Mouse (Mus musculus) heart, postnatal 36 days (tissue): ENCODE data around the gene Casc3. TPM values are rescaled to one million over a fixed set of nuclear protein-coding genes. Genes with fewer than 3 reads are reported as not detected.

Experiments
- DNase-seq, 2 experiments: peaks; one replicate each; pipeline ENCODE4 v3.0.0; 2021 to 2022
- intact Hi-C: fragments of 180-260 bp; cut with DNase I; formaldehyde crosslinking; loops from one replicate; pipeline ENCODE4 v1.15.1; 2025
- total RNA-seq, 2 experiments: library from RNA; stranded (reverse); gene quantifications; 2 replicates each; pipeline ENCODE4 v1.2.3; 2021

Gene Casc3
- total RNA-seq, 2 experiments from 2014 or later, result 26.1 to 26.2 TPM

DNA sequence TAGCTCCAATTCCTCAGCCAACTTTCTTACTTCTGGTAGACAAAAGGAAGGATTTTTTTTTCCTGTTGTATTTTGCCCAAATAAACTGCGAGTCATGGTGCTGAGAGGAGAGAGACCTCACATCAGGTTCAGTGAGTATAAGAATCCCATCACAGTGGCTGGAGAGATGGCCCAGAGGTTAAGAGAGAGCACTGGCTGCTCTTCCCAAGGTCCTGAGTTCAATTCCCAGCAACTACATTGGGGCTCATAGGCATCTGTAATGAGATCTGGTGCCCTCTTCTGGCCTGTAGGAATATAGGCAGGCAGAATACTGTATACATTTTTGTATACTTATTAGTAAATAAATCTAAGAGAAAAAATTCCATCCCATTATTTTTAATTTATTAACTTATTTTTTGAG, 17.0 kb upstream of the Casc3 start:
- intact Hi-C loops, result loop anchor here (1.0 to 2.0 kb wide), 5 partner anchors 15 to 87 kb away; no protein-coding TSS in a partner anchor
- DNase-seq, result no peak

DNA sequence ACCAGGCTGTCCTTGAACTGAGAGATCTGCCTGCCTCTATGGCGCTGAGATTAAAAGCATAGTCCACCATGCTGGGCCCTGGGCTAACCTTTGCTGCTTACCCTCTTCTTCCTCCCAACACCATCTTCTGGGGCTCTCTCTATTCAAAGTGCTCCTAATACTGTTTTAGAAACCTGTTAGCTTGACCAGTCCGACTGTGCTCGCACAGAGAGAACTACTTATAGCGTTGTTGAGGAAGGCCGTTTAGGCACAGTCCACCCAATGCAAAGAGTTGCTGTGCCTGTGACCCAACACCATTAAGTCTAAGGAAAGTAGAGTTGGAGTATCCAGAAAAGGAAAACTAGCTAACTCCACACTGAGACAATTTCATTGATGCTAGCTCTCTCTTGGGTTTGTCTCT, 16.6 kb upstream of the Casc3 start:
- intact Hi-C loops, result loop anchor here (2.0 kb wide), 1 partner anchor 41 kb away; no protein-coding TSS in a partner anchor
- no peak for DNase-seq

DNA sequence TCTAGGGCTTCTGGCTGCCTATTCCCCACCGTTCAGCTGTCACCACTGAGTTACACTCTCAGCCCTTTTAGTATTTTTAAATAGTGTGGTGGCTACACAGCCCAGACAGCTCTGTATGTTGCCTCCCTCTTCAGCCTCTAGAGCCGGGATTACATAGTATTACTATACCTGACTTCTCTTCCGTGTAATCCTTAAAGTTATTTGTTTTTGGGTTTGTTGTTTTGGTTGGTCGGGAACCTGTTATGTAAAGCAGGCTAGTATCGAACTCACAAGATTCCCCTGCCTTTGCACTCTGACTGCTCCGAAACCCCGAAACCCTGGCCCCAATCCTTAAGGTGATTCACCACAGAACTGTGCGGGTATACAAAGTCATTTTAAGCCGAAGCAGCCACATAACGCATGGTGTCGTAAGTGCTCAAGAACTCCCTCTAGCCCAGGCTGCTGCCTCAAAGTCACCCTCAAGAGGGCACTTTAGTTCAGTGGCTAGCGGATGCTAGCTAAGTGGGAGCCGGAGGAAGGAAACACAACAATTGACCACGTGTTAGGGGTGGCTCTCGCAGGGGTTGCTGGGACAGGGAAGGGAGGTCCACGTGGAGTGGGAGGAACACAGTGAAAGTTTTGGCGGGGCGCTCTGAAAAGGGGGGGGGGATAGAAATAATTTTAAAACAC, 16.0 kb upstream of the Casc3 start:
- DNase-seq, result peak; percentile 87 to 88
- intact Hi-C loops, result loop anchor here (2.0 kb wide), 1 partner anchor 40 kb away; no protein-coding TSS in a partner anchor

GRCm38 (mm10) chr11:98789219-98789807, 15.4 kb upstream of the Casc3 start:
- no peak for DNase-seq
- intact Hi-C loops, result loop anchor here (2.0 kb wide), 1 partner anchor 39 kb away; no protein-coding TSS in a partner anchor

DNA sequence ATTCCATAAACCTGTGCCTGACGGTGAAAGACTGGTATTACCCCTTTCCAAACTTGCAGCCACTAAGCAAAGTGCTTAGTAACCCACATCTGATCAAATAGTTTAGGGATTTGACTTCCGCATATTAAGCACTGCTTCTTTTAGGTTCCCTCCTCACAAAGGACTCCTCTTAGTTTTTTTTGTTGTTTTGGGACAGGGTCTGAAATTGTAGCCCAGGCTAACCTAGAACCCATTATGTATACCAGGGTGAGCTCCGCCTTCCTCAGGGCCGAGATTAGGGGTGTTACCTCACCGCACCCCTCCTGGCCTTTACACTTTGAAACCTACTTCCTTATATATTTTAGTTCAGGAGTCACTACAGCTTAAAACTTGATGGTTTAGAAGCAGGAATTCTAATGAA, 14.9 kb upstream of the Casc3 start:
- DNase-seq, result no peak
- intact Hi-C loops, result loop anchor here (2.0 kb wide), 2 partner anchors 39 to 117 kb away; partner anchors contain the start of gene Cdc6

- DNase-seq, result no peak
- intact Hi-C loops, result loop anchor here (2.0 kb wide), 1 partner anchor 116 kb away; the partner anchor contains the start of gene Cdc6
Measured at GRCm38 (mm10) chr11:98790631-98791205, 14.0 kb upstream of the Casc3 start.

- intact Hi-C loops, result loop anchor here (2.0 kb wide), 1 partner anchor 115 kb away; the partner anchor contains the start of gene Cdc6
- DNase-seq, result no peak
Measured at GRCm38 (mm10) chr11:98791448-98791847, 13.3 kb upstream of the Casc3 start.

- DNase-seq, result no peak
- intact Hi-C loops, result no loop called here
Measured at GRCm38 (mm10) chr11:98792081-98792480, 12.6 kb upstream of the Casc3 start.

GRCm38 (mm10) chr11:98794469-98795014, 10.2 kb upstream of the Casc3 start:
- intact Hi-C loops, result loop anchor here (2.0 kb wide), 1 partner anchor 14 kb away; no protein-coding TSS in a partner anchor
- peak in 1 of 2 experiments; percentile 75 for DNase-seq

DNA sequence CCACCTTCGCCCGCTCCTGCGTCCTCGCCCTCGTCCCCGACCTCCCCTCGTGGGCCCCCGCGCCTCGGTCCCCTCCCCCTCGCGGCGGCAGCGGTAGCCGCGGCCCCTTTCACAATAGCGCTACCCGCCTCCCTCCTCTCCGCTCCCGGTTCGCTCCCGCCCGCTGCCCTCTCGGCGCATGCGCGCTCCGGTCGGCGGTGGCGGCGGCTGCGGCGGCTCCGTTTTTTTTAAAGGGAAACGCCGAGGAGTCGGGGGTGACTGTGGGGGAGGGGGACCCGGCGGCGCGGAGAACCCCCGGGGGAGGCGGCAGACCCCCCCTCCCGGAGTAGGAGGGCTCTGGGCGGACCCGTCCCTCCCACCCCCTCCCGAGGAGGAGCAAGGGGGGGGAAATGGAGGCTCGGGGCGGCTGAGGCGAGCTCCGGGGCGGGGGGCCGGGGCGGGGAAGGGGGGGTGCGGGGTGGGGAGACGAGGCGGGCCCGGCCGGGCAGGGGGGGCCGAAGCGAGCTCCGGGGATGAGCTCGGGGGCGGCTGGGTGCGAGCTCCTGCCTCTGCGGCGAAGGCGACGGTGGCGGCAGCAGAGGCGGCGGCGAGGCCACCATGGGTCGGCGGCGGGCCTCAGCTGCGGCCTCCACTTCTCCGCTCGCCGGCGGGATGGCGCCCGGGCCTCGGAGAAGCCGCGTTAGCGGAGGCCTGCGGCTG, 9.5 kb upstream of the Casc3 start, which contains the start of gene Msl1:
Gene Msl1, plus strand, starts transcription at position 502 of the 699 bp plus-strand sequence.
- peak; percentile 86 to 93 for DNase-seq
- intact Hi-C loops, result loop anchor here (2.0 kb wide), 1 partner anchor 14 kb away; no protein-coding TSS in a partner anchor

GRCm38 (mm10) chr11:98795714-98796514, 8.8 kb upstream of the Casc3 start:
- DNase-seq, result peak; percentile 50 to 74
- intact Hi-C loops, result loop anchor here (2.0 kb wide), 1 partner anchor 13 kb away; no protein-coding TSS in a partner anchor

DNA sequence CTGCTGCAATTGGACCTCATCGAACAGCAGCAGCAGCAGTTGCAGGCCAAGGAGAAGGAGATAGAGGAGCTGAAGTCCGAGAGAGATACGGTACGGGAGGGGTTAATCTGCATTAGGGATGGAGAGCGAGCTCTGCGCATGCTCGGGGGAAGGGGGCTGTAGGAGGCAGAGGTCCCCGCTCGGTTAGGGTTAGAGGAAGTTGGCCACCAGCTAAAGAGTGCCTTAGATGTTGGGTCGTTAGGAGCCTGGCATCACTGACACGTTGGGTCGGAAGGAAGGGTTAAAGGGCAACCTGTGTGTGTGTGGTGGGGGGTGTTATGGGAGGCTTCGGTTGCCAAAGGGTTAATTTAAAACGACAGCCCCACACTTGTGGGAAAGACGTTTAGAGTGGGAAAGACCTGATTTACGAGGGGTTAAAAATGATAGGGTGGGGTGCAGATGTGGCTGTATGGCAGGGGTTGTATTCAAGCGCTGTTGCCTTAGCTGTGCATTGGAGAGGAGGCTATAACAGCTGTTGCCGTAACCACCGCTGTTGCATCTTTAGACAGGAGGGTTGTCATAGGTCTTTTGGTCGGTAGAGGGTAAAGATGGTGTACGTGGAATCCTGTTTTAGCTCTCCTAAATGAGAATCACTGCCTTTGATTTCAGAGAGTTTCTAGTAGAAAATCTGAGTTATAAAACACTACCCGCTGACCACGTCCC, 8.0 kb upstream of the Casc3 start:
- intact Hi-C loops, result no loop called here

GRCm38 (mm10) chr11:98797306-98797705, 7.4 kb upstream of the Casc3 start:
- intact Hi-C loops, result no loop called here
- peak; percentile 21 to 27 for DNase-seq

More for the DNA sequence above, 8.0 kb upstream of the Casc3 start:
- peak; percentile 65 to 75 for DNase-seq

- intact Hi-C loops, result no loop called here
Measured at GRCm38 (mm10) chr11:98797909-98798308, 6.8 kb upstream of the Casc3 start.

DNA sequence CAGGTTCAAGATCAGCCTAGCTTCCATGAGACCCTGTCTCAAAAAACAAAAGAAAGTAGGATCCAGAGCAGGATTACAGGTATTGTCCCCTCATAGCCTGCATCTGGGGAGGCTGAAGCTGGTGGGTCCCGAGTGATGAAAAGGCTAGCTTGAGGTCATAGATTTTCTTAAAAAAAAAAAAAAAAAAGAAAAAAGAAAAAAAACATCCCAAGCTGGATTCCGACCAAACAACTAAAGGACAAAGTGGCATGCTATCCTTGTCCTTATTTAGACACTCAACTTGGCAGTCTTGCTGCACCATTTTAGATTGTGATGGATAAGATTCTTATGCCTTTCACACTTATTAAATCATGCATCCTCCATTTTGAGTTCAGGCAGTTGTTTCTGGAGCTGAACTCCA, 3.7 kb downstream of the Casc3 start:
- intact Hi-C loops, result loop anchor here (2.0 kb wide), 1 partner anchor 14 kb away; the partner anchor contains the start of gene Msl1
- DNase-seq, result no peak

More at GRCm38 (mm10) chr11:98797909-98798308, 6.8 kb upstream of the Casc3 start:
- DNase-seq, result no peak

GRCm38 (mm10) chr11:98809457-98810290, 5.0 kb downstream of the Casc3 start:
- intact Hi-C loops, result loop anchor here (2.0 kb wide), 2 partner anchors 15 to 19 kb away; partner anchors contain the start of gene Msl1
- peak; percentile 97 for DNase-seq

DNA sequence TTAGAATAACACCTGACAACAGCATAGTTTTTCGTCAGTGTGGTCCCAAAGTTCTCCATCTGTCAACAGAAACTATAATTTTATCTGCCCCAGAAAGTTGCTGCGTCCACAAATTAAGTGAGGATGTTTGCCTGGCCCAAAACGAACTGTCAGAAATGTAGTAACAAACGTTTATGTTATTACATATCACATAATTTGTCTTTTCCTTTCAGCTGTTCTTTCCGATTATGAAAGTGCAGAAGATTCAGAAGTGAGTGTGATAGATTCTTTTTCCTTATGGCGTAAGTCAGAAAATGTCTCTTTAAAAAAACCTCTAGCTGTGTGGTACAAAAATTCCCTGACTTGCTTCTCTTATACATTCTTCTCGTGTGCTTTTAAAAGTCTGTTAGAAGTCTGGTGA, 6.0 kb downstream of the Casc3 start:
- intact Hi-C loops, result loop anchor here (2.0 kb wide), 1 partner anchor 18 kb away; no protein-coding TSS in a partner anchor
- no peak for DNase-seq
